Mouse (Mus musculus) heart, adult 2 months (tissue): ENCODE data around the gene Bend6. TPM values are rescaled to one million over a fixed set of nuclear protein-coding genes. Genes with fewer than 3 reads are reported as not detected.

Source experiments
- DNase-seq, 2 experiments: peaks; one replicate each; pipeline ENCODE4 v3.0.0; 2021
- H3K27ac ChIP-seq: fragments of 200-600 bp; 2 replicates; pipeline ENCODE4 v1.8.1; 2022
- H3K27me3 ChIP-seq: fragments of 200-500 bp; 2 replicates; pipeline ENCODE4 v1.6.1; 2012; ENCODE audit warnings: mild to moderate bottlenecking, low read length, inconsistent platforms, mixed read lengths; ENCODE audit not compliant: control insufficient read depth, insufficient read depth
- H3K36me3 ChIP-seq: fragments of 200-500 bp; 2 replicates; pipeline ENCODE4 v1.6.1; 2012; ENCODE audit warnings: low read length, inconsistent platforms; ENCODE audit not compliant: control insufficient read depth, insufficient read depth
- H3K4me1 ChIP-seq: fragments of 200-500 bp; 2 replicates; pipeline ENCODE4 v1.6.1; 2011; ENCODE audit warnings: low read length; ENCODE audit not compliant: control insufficient read depth, insufficient read depth
- H3K4me3 ChIP-seq: fragments of 200-600 bp; 2 replicates; pipeline ENCODE4 v1.8.1; 2022
- H3K79me2 ChIP-seq: fragments of 200-500 bp; replicated peaks from 2 replicates; pipeline ENCODE4 v1.6.1; 2012; ENCODE audit warnings: mild to moderate bottlenecking, inconsistent platforms, low read length, moderate library complexity, mixed read lengths; ENCODE audit not compliant: control insufficient read depth, insufficient read depth
- H3K9ac ChIP-seq: fragments of 200-500 bp; 2 replicates; pipeline ENCODE4 v1.6.1; 2012; ENCODE audit warnings: low read depth, mild to moderate bottlenecking, control low read depth, inconsistent platforms, low read length, mixed read lengths
- CTCF ChIP-seq: fragments of 200-600 bp; IDR thresholded peaks from 2 replicates; pipeline ENCODE4 v1.8.1; 2022; ENCODE audit warnings: antibody characterized with exemption, mild to moderate bottlenecking, moderate library complexity
- EP300 ChIP-seq: fragments of 200-500 bp; IDR thresholded peaks from 2 replicates; pipeline ENCODE4 v1.6.1; 2011; ENCODE audit warnings: low read depth, low read length, control low read depth; ENCODE audit not compliant: insufficient read depth
- POLR2A ChIP-seq: fragments of 200-500 bp; IDR thresholded peaks from 2 replicates; pipeline ENCODE4 v1.6.1; 2011; ENCODE audit warnings: mild to moderate bottlenecking, low read depth, low read length, control low read depth; ENCODE audit not compliant: insufficient read depth
- WGBS: fragments of 180-500 bp; shearing (Covaris S2); methylation state at CpG from one replicate; pipeline ENCODE4 v1.1.7; 2018; 5-methylcytosine and 5-hydroxymethylcytosine counted together
- intact Hi-C: fragments of 180-260 bp; cut with DNase I; formaldehyde crosslinking; loops from one replicate; pipeline ENCODE4 v1.15.1; 2025
- polyA plus RNA-seq: library from polyadenylated mRNA; depleted of rRNA; stranded (reverse); fragments of >200 nt; gene quantifications from 2 replicates; pipeline ENCODE4 v1.2.3, GENCODE M21; 2012
- total RNA-seq, 2 experiments: library from RNA; stranded (reverse); gene quantifications; 2 replicates each; pipeline ENCODE4 v1.2.3; 2021

The Bend6 gene
- total and polyA plus RNA-seq, 3 experiments, result 0.61 to 3.0 (median 2.1) TPM

DNA sequence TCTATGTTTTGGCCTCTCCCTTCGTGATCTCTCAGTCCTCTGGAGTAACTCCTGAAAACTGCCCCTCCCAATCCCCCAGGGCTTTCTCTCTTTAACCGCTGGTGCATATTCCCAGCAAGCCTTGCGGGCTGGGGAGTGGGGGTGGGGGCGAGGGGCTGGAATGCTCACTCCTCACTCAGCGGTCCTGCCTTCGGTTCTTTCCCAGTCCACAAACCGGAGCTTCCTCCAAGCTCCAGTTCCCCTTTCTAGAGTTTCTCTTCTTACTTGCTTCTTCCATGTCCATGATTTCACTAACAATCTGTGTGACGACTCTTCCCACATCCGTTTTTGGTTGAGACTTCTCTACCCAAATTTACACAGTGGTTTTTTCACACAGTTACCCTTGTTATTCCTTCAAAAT is 4.0 kb downstream of the Bend6 start:
- H3K79me2 ChIP-seq, result no peaks in the 10 kb centered on the region
- TF ChIP-seq EP300, result no peak
- no peak for TF ChIP-seq POLR2A
- no peak for TF ChIP-seq CTCF
- no peaks in the 10 kb centered on the region for H3K36me3 ChIP-seq
- peak; percentile 34 to 39 for DNase-seq
- 21% methylated on average over 9 of the region's 9 CpGs for WGBS
- no peaks in the 10 kb centered on the region; the same call in none of the 2 replicates for H3K4me1 ChIP-seq
- peak overlapping the region; percentile 26; the same call in 1 of the 2 replicates for H3K27ac ChIP-seq
- peak overlapping the region; percentile 2; the same call in 1 of the 2 replicates for H3K4me3 ChIP-seq
- H3K9ac ChIP-seq, result no peak overlapping the region
- intact Hi-C loops, result no loop called here
- H3K27me3 ChIP-seq, result no peaks in the 10 kb centered on the region; the same call in 1 of the 2 replicates

DNA sequence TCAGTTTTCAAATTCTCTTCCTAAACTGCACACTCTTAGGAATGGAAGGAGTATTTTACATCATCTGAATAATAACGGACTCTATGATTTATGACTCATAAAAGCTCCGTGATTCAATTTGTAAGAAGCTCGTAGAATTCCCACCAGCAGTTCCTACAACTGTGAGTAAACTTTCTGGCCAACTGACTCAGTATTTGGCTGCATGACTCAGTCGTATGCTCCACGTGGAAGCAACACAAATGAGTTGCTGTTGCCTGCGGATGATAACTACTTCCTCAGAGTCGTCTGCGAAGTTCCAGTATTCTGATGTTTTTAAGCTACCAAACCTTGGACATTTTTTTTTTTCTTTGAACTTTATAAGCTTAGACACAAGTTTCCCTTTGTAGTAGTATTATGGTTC is 7.4 kb downstream of the Bend6 start:
- Histone ChIP-seq H3K36me3 (no peaks in the 10 kb centered on the region), H3K79me2 (no peaks in the 10 kb centered on the region), H3K27me3 (no peaks in the 10 kb centered on the region), H3K27ac (no peak overlapping the region), H3K9ac (no peak overlapping the region), H3K4me1 (no peaks in the 10 kb centered on the region; the same call in none of the 2 replicates), H3K4me3 (no peak overlapping the region)
- TF ChIP-seq CTCF (no peak), EP300 (no peak), POLR2A (no peak)
- peak in 1 of 2 experiments; percentile 36 for DNase-seq
- WGBS, result 59% methylated on average over 8 of the region's 8 CpGs
- intact Hi-C loops, result no loop called here

- TF ChIP-seq EP300 (no peak), CTCF (no peak), POLR2A (no peak)
- no peak overlapping the region for H3K9ac ChIP-seq
- H3K79me2 ChIP-seq, result no peaks in the 10 kb centered on the region
- DNase-seq, result no peak
- no peaks in the 10 kb centered on the region for H3K27me3 ChIP-seq
- H3K4me1 ChIP-seq, result no peaks in the 10 kb centered on the region; the same call in 1 of the 2 replicates
- H3K36me3 ChIP-seq, result no peaks in the 10 kb centered on the region
- intact Hi-C loops, result loop anchor here (10.0 kb wide), 1 partner anchor 266 kb away; no protein-coding TSS in a partner anchor
- no peak overlapping the region for H3K4me3 ChIP-seq
- no peak overlapping the region for H3K27ac ChIP-seq
- 92% methylated on average over 6 of the region's 6 CpGs for WGBS
Measured at GRCm38 (mm10) chr1:33898373-33898772, 9.2 kb downstream of the Bend6 start.

DNA sequence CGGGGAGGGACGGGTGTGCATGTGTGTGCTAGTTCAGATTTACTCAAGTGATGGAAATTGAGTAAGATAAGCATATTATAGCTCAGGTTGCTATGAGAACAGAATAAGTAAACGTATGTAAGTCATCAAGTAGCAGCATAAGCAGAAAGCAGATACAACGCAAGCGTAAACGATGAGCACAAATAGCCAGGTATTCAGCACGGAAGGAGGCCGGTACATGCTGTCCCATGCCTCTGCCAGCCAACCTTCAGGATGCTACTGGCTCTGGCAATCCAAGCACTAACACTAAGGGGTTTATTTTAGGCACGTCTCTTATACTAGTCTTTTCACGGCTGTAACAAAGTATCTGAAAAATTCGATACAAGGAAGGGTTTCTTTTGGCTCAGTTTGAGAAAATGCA is 10.2 kb downstream of the Bend6 start:
- TF ChIP-seq CTCF, result no peak
- TF ChIP-seq EP300, result no peak
- TF ChIP-seq POLR2A, result no peak
- Histone ChIP-seq H3K36me3 (no peaks in the 10 kb centered on the region), H3K27me3 (no peaks in the 10 kb centered on the region), H3K79me2 (no peaks in the 10 kb centered on the region), H3K27ac (no peak overlapping the region), H3K4me1 (no peaks in the 10 kb centered on the region; the same call in 1 of the 2 replicates), H3K4me3 (no peak overlapping the region), H3K9ac (no peak overlapping the region)
- intact Hi-C loops, result loop anchor here (10.0 kb wide), 1 partner anchor 267 kb away; no protein-coding TSS in a partner anchor
- no peak for DNase-seq
- WGBS, result 76% methylated on average over 11 of the region's 11 CpGs

DNA sequence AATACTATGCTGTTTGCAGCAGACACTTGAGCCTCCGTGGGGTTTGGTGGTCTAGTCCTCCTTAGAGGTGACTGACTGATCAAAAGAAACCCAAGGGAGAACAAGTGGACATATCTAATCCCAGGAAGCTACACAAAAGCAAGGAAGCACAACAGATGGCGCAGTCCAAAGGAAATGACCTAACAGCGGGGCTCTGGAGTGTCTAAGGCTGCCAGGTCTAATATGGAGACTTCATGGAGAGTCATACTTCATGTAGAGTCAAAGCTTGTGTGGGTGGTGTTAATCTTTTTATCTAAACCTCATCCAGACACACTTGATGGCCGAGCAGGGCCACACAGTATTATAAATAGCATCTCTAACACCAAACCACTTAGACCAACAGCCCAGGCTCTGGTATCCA is 10.9 kb downstream of the Bend6 start:
- Histone ChIP-seq H3K27me3 (no peaks in the 10 kb centered on the region), H3K27ac (no peak overlapping the region), H3K79me2 (no peaks in the 10 kb centered on the region), H3K36me3 (no peaks in the 10 kb centered on the region), H3K9ac (no peak overlapping the region), H3K4me1 (no peaks in the 10 kb centered on the region; the same call in 1 of the 2 replicates), H3K4me3 (no peak overlapping the region)
- no peak for TF ChIP-seq EP300
- no peak for TF ChIP-seq POLR2A
- no peak for TF ChIP-seq CTCF
- no peak for DNase-seq
- intact Hi-C loops, result loop anchor here (10.0 kb wide), 1 partner anchor 268 kb away; no protein-coding TSS in a partner anchor
- 46% methylated on average over 4 of the region's 4 CpGs for WGBS

GRCm38 (mm10) chr1:33896116-33896515 is 11.5 kb downstream of the Bend6 start:
- Histone ChIP-seq H3K4me3 (no peak overlapping the region), H3K27me3 (no peaks in the 10 kb centered on the region), H3K36me3 (no peaks in the 10 kb centered on the region), H3K4me1 (no peaks in the 10 kb centered on the region; the same call in 1 of the 2 replicates), H3K79me2 (no peaks in the 10 kb centered on the region), H3K27ac (no peak overlapping the region), H3K9ac (no peak overlapping the region)
- TF ChIP-seq CTCF (no peak), POLR2A (no peak), EP300 (no peak)
- 67% methylated on average over 6 of the region's 6 CpGs for WGBS
- intact Hi-C loops, result loop anchor here (10.0 kb wide), 1 partner anchor 269 kb away; no protein-coding TSS in a partner anchor
- DNase-seq, result no peak
